Mouse (Mus musculus): ENCODE results near the gene Cfap65.

The Cfap65 gene

GRCm38 (mm10) chr1:74935402-74935801 is at the start of gene Cfap65:
Gene Cfap65 (minus strand): TSS chr1:74935599.
- peak; percentile 65 for DNase-seq (ENCODE audit: low spot score)

DNA sequence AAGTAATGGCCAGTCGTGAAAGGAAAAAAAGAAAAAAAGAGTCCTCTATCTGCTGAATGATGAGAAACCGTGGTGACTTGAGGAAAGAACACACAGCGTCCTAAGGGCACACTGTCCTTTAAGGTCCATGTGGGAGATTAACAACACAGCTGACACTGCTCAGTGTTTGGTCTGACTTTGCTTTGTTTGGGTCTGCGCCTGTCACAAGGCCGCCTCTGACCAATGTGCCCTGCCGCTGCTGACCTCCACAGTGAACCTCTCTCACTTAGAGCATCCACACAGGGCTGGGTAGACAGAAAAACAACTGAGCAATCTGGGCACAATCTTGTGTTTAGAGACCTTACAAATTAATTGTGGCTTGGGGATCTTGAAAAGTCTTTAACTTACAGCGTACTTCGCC is 41.6 kb upstream of the Cfap65 start:
- no peak for DNase-seq (ENCODE audit: low spot score)

DNA sequence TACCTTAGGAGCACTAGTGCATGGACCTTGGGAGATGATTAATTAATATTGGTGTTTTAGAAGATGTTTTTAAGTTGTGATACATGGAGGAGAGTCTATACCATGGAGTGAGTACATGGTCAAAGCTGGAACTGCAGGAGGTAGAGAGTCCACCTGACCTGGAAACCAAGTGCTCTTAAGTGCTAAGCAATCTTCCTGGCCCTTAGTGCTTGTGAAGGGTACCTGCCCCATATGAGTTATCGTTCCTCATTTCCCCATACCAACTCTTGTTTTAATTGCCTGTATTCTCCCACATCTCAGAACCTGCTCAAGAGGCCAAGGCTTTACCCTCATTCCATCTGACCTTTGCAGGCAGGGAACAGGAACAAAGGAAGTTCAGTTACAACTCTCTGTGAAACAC is 40.5 kb upstream of the Cfap65 start:
- DNase-seq (ENCODE audit: low spot score) = no peak

DNA sequence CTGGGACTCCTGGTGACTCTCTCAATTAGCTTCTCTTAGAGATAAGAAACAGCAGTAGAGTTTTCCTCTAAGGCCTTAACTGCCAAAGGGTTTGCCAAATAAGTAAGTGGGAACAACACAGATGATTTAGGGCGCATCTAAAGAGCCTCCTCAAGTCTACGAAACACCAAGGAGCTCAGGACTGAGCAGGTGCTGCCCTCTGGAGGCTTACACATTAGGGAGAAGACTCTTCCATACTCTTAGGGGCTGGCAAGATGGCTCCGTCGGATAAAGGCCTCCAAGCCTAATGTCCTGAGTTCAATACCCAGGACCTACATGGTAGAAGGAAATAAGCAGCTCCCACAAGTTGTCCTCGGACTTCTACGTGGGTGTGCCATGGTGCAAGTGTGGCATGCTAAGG is 38.2 kb upstream of the Cfap65 start:
- no peak for DNase-seq (ENCODE audit: low spot score)

DNA sequence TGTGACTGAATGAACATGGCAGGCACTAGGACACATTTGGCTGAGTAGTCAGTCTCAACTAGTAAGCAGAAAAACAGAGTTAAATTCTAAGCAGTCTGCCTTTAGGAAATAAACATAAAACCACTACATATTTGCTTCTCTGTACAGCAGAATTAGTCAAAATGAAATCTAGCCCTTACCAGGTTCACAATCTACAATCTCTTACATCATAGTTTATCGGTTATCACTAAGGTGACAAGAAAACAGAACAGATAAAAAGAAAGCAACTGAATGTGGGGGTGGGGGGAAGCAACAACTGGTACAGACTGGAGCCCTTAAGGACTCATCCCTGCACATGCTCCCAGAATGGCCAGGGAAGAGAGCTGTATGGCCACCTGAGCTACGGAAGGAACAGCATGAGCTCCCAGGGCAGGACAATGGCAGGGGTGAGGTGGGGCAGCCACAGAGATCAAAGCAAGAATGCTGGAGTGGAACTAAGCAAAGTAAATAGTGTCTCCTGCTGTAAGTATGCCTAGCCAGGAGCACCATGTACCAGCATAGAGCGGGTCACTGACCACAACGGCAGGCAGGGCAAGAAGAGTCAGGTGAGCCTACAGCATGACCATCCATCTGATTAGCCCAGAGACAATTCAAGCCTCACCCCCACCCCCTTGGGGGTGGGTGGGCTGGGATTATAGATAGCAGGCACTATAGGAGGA is 36.1 kb upstream of the Cfap65 start:
- peak; percentile 24 for DNase-seq (ENCODE audit: low spot score)

DNA sequence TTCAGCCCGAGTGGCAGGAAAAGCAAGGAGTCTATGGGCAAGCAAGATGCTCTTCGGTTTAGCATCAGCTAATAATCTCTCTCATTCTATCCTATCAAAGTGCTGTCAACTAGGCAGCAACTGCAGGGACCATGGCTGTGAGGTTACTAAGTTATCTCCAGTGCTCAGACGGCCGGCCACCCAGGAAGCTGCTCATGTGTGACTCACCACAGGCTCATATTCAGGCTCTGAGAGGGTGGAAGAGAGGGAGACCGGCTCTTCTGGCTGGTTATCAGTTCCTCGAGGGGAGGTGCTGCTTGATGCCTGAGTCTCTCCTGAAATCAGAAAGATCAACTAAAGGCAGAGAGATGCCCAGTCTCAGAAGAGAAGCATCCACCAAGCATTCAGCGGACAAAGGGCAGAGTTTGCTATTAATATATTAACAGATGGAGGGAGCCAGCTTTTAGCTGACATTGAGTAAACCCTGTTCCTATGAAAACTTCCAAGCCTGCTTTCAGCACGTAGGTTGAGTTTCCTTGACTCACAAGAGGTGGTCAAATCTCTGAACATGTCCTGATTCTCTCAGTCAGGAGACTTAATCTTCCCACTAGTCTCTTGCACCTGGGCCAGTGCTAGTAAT is 32.7 kb upstream of the Cfap65 start:
- DNase-seq (ENCODE audit: low spot score) = no peak

DNA sequence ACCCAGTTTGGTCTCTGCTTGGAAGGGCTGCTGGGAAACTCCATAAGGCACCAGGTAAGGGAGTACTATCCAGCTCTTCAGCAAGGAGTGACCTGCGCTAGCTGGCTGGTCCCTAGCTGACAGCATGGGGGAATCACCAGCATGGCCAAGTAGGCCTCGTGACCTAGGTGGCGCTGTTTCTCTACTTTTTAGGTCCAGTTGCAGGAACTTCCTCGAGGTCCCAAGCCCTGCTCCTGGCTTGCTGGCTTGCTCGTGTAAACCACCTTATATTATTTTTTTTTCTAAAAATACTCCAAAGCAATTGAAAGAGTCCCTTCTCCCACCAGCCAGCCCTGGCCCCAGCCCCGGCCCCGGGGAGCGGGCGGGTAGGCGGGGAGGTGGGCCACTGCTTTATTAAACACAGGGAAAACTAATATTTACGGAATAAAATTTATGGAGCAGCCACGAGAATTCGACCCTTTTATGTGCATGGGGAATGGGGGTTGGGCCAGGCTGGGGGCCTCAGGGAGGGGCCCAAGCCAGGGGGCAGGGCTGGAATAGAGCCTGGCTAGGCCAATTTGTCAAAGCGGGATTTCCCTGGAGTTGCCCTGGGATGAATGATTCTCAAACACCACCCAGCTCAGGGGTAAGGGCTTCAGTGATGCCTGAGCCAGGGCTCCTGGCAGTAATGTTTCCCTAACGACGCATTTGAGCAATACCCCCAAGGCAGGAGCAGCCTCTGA is 29.3 kb upstream of the Cfap65 start:
- peak; percentile 55 for DNase-seq (ENCODE audit: low spot score)

DNA sequence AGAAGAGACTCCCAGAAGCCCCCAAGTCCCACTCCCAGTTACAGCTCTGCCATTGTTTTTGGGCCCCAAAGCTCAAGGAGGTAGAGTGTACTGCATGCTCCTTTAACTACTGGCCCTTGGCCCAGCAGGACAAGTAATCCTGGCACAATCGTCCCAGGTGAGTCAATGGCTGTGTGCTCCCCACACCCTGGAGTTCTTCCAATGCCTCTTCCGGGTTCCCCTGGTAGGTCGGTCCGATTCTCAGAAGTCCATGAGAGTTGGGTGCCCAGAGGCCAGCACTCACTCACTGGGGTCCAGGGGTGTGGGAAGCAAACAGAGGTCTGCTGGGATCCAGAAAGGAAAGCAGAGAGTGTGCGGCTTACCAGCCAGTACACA is 27.4 kb upstream of the Cfap65 start:
- DNase-seq (ENCODE audit: low spot score) = no peak

DNA sequence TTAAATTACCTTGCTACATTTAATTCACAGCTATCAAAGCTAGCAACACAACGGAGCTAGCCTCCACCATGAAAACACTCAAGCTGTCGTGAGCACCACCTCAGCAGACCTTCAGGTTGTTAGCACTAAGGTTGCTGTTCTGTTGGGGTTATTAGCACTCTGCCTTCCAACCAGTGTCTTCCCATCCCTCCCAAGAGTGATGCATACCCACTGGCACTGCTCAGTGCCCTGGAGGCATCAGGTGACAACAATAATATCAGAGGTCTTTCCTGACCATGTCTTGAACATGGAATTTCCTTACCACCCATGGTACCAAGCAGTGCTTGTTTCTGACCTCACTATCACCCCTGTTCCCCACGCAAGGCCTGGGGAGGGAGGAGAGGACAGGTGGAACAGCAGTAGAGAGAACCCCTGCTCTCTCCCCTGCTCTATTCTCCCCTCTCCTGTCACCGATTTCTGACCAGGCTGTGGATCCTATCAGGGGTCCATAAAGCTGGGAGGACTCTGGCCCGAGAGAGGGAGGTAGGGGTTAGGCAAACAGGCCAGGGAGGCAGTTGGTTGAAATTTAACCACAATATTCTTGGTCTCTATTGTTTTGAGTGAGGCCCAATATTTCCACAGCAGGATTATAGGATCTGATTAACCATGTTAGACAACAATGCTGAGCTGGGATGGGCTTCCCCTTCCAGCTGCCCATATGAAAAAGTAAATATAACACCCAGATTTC is 26.9 kb upstream of the Cfap65 start:
- no peak for DNase-seq (ENCODE audit: low spot score)

DNA sequence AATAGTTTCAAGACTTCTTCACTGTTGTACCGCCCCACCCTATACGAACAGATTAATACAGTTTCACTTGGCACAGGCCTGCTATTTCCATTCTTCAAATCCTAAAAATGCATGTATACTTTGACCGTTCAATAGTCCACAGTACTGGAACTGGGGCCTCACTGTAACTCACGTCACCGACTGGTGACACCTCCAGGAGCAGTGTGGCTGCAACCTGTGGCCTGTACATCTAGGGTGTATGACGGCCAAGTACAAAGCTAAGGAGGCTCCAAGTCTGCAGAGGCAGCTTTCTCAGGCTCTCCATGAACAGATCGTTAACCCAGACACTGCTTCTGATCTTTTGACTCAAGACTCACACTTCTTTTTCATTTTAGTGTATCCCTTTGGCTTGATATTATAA is 26.3 kb upstream of the Cfap65 start:
- no peak for DNase-seq (ENCODE audit: low spot score)

GRCm38 (mm10) chr1:74960059-74960458 is 24.7 kb upstream of the Cfap65 start:
- no peak for DNase-seq (ENCODE audit: low spot score)

- peak; percentile 16 for DNase-seq (ENCODE audit: low spot score)
These were observed 16.3 kb upstream of the Cfap65 start, which contains the start of gene Ihh for GRCm38 (mm10) chr1:74951556-74952210. Gene Ihh (minus strand): TSS chr1:74951672.

DNA sequence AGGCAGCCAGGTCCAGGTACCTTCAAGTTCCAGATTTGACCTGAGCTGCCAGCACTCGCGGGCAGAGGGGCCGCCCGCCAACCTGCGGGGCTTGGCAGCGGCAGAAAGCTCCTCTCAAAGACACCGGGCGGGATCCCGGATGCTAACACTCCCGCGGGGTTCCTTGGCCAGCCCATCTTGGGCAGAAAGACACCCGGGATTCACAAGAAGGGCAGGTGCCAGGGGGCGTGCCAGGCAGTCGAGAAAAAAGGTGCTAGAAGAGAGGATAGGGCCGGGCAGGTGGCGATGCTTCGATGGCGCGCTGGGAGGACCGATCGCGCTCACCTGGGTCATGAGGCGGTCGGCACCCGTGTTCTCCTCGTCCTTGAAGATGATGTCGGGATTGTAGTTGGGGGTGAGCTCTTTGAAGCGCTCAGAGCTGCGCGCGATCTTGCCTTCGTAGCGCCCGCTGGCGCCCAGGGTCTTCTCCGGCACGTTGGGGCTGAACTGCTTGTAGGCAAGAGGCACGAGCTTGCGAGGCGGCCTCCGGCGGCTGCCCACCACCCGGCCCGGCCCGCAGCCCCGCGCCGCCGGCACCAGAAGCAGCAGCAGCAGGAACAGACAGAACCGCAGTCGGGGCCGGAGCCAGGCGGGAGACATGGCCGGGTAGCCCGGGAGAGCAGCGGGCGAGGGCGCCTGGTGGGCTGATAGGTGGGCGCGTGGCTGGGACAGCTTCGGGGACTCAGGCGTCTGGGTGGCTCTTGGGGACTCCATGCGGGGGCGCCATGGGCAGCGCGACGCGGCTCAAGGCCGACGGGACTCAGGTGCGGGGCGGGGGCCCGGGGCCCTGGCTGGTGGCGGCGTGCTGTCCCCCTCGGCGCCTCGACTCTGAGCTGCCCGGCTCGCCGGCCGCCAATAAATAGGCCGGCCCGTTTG is 15.4 kb upstream of the Cfap65 start:
- DNase-seq (ENCODE audit: low spot score) = peak; percentile 15

DNA sequence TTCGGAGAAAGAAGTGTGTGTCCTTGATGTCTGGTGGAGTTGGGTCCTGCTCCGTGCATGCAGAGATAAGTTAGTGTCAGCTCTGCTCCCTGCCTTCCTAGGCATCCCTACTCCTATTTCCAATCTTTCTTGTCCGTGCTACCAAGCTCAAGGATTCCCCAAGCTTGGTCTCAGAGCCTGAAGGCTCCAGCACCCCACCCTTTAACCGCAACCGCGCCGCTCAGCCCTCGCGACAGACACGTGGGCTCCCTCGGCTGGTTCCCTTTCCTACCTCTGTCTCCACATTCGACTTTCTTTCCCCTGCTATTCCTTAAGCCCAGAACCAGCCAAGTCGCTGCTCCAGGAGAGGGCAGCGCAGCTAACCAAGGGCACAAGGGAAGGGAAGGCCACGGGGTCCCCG is 14.7 kb upstream of the Cfap65 start:
- DNase-seq (ENCODE audit: low spot score) = no peak

DNA sequence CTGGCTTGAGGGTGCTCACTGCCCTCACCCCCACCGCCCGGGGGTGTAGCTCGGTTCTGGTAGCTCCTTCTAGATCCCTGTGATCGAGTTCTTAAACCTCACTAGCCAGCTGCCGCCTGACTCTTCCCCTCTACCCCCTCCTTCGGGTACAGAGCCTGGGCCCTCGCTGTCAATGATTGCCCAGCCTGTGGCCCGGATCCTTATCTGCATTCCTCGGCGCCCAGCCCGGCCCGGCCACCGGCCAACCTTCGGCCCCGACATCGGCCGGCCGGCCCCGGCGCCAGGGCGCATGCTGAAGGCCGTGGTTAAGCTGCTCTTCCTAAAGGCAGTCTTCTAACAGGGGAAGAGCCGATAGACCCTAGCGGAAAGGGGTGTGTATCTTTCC is 14.3 kb upstream of the Cfap65 start:
- DNase-seq (ENCODE audit: low spot score) = no peak

GRCm38 (mm10) chr1:74948784-74949665 is 13.6 kb upstream of the Cfap65 start:
- DNase-seq (ENCODE audit: low spot score) = peak; percentile 42

DNA sequence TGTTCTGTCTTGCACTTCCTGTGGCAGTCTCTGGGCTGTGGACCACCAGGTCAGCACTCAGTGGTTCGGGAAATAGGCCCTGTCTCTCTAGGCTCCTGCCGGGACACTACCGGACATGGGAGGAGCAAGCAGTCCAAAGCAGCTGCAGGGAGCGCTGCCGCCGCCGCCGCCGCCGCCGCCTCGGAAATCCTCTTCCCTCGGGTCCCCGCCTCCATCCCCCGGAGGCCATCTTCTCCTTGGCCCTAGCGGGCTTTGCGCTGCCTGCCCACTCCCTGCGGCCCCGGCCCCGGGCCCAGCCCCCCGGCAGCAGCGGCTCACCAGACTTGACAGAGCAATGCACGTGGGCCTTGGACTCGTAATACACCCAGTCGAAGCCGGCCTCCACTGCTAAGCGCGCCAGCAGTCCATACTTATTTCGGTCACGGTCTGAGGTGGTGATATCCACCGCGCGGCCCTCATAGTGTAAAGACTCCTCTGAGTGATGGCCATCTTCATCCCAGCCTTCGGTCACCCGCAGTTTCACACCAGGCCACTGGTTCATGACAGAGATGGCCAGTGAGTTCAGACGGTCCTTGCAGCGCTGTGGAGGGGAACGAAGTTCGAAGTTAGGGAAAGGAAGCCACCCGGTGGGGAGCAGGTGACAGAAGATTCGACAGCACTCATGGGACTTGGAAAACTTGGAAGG is 12.7 kb upstream of the Cfap65 start:
- no peak for DNase-seq (ENCODE audit: low spot score)

- DNase-seq (ENCODE audit: low spot score) = no peak
These were observed 6.4 kb upstream of the Cfap65 start for GRCm38 (mm10) chr1:74941651-74942360.

DNA sequence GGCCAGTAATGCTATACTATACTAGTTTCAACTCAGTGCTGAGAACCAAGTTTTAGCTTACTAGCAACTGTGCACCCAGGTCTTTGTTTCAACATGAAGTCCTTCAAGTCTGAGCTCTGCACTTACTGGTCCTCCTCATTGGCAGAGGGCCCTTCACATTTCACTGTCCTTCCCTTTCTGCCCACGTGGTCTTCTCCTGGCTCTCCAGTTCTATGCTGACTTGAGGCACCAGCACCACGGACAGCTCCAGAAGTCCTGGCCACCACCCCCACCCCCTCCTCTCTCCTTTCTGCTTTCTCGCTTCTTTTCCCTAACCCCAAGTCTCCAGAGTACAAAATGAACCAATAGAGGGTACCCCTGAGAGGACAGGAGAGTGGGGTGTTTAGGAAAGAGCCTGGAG is 4.4 kb upstream of the Cfap65 start:
- no peak for DNase-seq (ENCODE audit: low spot score)
